Mouse (Mus musculus): ENCODE results near the gene Zbtb38. TPM values are rescaled to one million over a fixed set of nuclear protein-coding genes. Genes with fewer than 3 reads are reported as not detected.

The Zbtb38 gene
- 30.0 TPM for polyA plus RNA-seq (2017; shearing (Covaris generic))

DNA sequence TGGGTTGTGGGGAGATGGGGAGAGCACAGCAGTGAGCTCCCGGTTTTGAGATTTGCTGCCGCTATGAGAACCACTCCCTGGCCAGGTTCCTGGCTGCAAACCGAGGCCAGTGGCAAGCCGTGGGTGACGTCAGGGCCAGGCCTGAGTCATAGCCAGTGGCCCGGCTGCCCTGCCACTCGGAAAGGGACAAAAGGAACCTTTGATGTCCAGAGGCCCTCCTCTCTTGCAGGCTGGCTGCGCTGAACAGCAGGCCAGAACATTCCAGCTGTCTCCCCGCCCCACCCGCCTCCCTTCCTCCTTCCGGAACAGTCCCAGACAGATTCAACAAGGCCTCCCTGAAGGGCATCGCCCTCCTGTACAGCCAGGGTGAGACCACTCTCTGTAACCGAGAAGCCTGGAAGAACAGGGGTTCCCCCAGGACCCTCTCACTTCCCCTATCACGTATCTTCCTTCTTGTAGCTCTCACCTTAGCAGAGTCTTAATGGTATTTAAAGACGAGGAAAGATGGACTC, at the start of gene Zbtb38:
Gene Zbtb38 (minus strand): TSS at position 229 of the 512 bp plus-strand sequence.

Other genes with a start within 250 kb of the Zbtb38 start
- 0.32 TPM for gene Gm28729, start 227.6 kb downstream of the Zbtb38 start, polyA plus RNA-seq (2017; shearing (Covaris generic))
- gene Rasa2, start 121.2 kb downstream of the Zbtb38 start, polyA plus RNA-seq (2017; shearing (Covaris generic)): 66.5 TPM
- 33.0 TPM for gene Pxylp1, start 139.8 kb upstream of the Zbtb38 start, polyA plus RNA-seq (2017; shearing (Covaris generic))

Data from effector memory CD4-positive, alpha-beta T cell, adult 7 months (primary cell).